Mouse (Mus musculus): ENCODE data around the gene Kank1. TPM values are rescaled to one million over a fixed set of nuclear protein-coding genes. Genes with fewer than 3 reads are reported as not detected.

Kank1 gene
- total and polyA plus RNA-seq, 2 experiments from 2014 or later, result 13.5 to 23.3 TPM

DNA sequence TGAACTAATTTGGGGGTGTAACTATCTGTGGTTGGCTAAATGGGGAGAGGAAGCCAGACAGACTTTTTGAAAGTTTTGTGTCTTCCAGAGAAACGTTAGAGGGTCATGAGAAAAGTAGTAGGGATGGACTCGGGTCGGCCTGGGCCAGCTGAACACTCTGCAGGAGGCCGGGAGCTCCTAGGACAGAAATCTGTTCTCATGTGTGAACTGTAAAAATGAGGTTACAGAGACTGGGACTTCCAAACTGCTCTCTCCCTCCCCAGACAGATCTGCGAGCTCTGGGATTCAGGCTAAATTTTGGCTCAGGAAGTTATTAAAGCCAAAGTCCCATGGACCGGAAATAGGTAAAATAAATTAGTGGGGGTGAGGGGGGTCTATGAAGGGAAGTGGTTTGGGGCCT, 198.0 kb downstream of the Kank1 start:
- no peak for DNase-seq (ENCODE audit: low spot score)
- TF ChIP-seq CTCF (IDR thresholded peaks at IDR 0.05; ENCODE audit: low read depth), result no peak
- no peak overlapping the region for H3K4me3 ChIP-seq (ENCODE audit: low read length)
- no peaks in the 10 kb centered on the region for H3K27me3 ChIP-seq (ENCODE audit: insufficient read depth, low read length)
- H3K9me3 ChIP-seq (ENCODE audit: low read length), result no peaks in the 10 kb centered on the region
- no peak overlapping the region for H3K4me2 ChIP-seq (ENCODE audit: low read depth, low read length)
- WGBS, result 73% methylated on average over 6 of the region's 6 CpGs
- H3K4me1 ChIP-seq (ENCODE audit: insufficient read depth, low read length), result 0 out of 2 replicates have a peak, but pooled peaks cover 9% of the 10 kb centered on the region
- H3K9ac ChIP-seq (replicated peaks; ENCODE audit: low read length), result no peak overlapping the region
- ATAC-seq, result no peak
- H3K27ac ChIP-seq, result no peak overlapping the region
- peaks cover 10% of the 10 kb centered on the region; the same call in 1 of the 2 replicates for H3K36me3 ChIP-seq (ENCODE audit: insufficient read depth, low read length)

DNA sequence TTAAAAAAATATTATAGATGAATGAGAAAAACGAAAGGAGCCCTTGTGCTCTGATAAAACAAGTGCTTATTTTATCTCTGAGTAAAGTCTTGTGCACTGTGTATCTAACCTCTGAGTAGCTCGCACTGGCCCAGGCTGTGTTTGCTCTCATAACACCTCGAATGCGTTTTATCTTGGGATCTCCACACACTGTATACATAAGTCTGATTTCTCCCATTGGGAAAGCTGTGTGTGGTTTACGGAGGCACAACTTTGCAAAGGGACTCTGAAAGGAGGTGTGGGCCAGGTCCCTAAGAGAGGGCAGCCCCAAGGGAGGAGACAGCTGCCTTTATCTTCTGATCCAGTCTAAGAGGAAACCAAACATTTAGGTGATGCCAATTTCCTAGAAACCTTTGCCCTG, 198.6 kb downstream of the Kank1 start:
- H3K4me3 ChIP-seq (ENCODE audit: low read length), result no peak overlapping the region
- H3K9ac ChIP-seq (replicated peaks; ENCODE audit: low read length), result no peak overlapping the region
- no peak overlapping the region for H3K4me2 ChIP-seq (ENCODE audit: low read depth, low read length)
- no peaks in the 10 kb centered on the region for H3K9me3 ChIP-seq (ENCODE audit: low read length)
- 87% methylated on average over 5 of the region's 5 CpGs for WGBS
- H3K27me3 ChIP-seq (ENCODE audit: insufficient read depth, low read length), result no peaks in the 10 kb centered on the region
- no peak overlapping the region for H3K27ac ChIP-seq
- H3K4me1 ChIP-seq (ENCODE audit: insufficient read depth, low read length), result 0 out of 2 replicates have a peak, but pooled peaks cover 9% of the 10 kb centered on the region
- H3K36me3 ChIP-seq (ENCODE audit: insufficient read depth, low read length), result peaks cover 6% of the 10 kb centered on the region; the same call in 1 of the 2 replicates
- no peak for DNase-seq (ENCODE audit: low spot score)
- no peak for TF ChIP-seq CTCF (IDR thresholded peaks at IDR 0.05; ENCODE audit: low read depth)
- no peak for ATAC-seq

DNA sequence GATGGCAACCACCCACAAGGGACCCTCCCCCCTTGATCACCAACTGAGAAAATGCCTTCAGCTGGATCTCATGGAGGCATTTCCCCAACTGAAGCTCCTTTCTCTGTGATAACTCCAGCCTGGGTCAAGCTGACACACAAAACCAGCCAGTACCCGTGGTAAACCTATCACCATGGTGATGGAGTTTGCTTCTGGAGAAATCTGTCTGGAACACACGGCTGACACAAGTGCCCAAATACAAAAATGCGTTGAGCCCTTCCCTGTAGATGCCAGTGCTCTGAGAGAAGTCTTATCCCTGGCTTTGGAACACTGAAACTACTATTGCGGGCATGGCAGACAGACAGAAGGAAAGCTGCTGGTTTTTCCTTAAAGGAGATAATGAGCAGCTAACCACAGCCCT, 199.4 kb downstream of the Kank1 start:
- Histone ChIP-seq H3K9ac (replicated peaks; ENCODE audit: low read length) (no peak overlapping the region), H3K4me2 (ENCODE audit: low read depth, low read length) (no peak overlapping the region), H3K4me3 (ENCODE audit: low read length) (no peak overlapping the region), H3K27me3 (ENCODE audit: insufficient read depth, low read length) (no peaks in the 10 kb centered on the region), H3K4me1 (ENCODE audit: insufficient read depth, low read length) (0 out of 2 replicates have a peak, but pooled peaks cover 9% of the 10 kb centered on the region), H3K27ac (peak overlapping the region; percentile 38), H3K36me3 (ENCODE audit: insufficient read depth, low read length) (no peaks in the 10 kb centered on the region), H3K9me3 (ENCODE audit: low read length) (no peaks in the 10 kb centered on the region)
- TF ChIP-seq CTCF (IDR thresholded peaks at IDR 0.05; ENCODE audit: low read depth), result no peak
- DNase-seq (ENCODE audit: low spot score), result peak; percentile 51
- peak; percentile 78 for ATAC-seq
- 33% methylated on average over 4 of the region's 4 CpGs for WGBS

DNA sequence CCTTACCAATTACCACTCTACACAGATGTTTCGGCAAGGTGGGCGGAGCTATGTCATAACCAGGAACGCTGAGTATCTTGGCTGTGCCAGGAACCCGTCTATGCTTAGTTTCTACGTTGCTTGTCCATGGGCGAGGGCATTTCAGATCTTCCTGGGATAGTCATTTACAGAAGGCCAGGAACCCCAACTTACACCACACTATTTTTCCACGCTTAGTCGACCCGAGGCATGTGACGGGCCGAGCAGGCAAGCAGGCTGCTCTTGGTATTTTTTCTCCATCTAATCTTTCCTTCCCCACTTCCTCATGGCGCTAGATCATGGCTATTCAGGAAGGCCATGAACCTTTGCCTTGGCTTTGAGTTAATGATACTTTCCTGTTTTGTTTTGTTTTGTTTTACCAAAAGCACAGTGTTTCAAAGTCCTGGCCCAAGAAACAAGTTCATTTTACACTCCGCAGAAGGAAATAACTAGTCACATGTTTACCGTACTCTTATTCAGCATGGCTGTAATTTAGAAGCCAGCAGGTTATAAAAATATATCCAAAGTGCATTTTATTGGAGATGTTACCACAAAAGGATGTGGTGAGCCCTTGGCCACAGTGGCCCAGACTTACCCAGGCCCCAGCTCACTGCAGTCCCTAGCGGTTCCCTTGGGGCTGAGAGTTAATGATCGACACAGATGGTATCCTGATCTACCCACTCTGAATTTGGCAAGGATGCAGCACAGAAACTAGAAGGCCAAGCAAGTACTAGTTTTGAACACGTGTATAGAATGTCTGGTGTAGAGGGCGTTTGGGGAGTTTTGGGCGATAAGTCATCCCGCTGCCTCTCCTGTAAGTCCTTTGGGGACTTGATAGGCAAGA, 200.2 kb downstream of the Kank1 start:
- DNase-seq (ENCODE audit: low spot score) (peak; percentile 36), ATAC-seq (no peak)
- H3K9ac ChIP-seq (replicated peaks; ENCODE audit: low read length), result no peak overlapping the region
- H3K9me3 ChIP-seq (ENCODE audit: low read length), result no peaks in the 10 kb centered on the region
- H3K4me3 ChIP-seq (ENCODE audit: low read length), result no peak overlapping the region
- no peak overlapping the region for H3K4me2 ChIP-seq (ENCODE audit: low read depth, low read length)
- H3K4me1 ChIP-seq (ENCODE audit: insufficient read depth, low read length), result 0 out of 2 replicates have a peak, but pooled peaks cover 9% of the 10 kb centered on the region
- no peaks in the 10 kb centered on the region for H3K36me3 ChIP-seq (ENCODE audit: insufficient read depth, low read length)
- H3K27ac ChIP-seq, result peak overlapping the region; percentile 38; the same call in 1 of the 2 replicates
- 84% methylated on average over 20 of the region's 20 CpGs for WGBS
- TF ChIP-seq CTCF (IDR thresholded peaks at IDR 0.05; ENCODE audit: low read depth), result no peak
- H3K27me3 ChIP-seq (ENCODE audit: insufficient read depth, low read length), result no peaks in the 10 kb centered on the region

DNA sequence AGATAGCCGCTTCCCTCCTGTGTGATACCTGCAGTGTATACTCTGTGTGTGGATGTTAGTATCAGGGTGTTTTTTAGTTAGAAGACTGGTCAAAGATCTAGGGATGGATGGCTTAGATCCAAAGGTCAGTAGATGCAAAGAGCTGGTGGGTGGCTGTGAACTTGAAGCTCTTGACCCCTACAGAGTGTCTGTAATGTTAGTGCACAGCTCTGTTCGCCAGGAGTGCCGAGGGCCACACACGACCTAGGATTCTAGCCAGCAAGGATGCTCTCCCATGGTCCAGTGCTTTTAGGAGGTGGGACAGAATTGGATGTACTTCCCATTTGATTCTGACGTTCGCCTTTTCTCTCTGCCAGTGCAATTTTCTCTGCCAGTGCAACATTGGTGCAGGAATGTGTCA, 201.5 kb downstream of the Kank1 start:
- no peak overlapping the region for H3K9ac ChIP-seq (replicated peaks; ENCODE audit: low read length)
- DNase-seq (ENCODE audit: low spot score) (no peak), ATAC-seq (no peak)
- H3K9me3 ChIP-seq (ENCODE audit: low read length), result no peaks in the 10 kb centered on the region
- H3K4me1 ChIP-seq (ENCODE audit: insufficient read depth, low read length), result 0 out of 2 replicates have a peak, but pooled peaks cover 9% of the 10 kb centered on the region
- H3K4me2 ChIP-seq (ENCODE audit: low read depth, low read length), result no peak overlapping the region
- H3K27ac ChIP-seq, result no peak overlapping the region
- no peak overlapping the region for H3K4me3 ChIP-seq (ENCODE audit: low read length)
- 59% methylated on average over 6 of the region's 6 CpGs for WGBS
- H3K36me3 ChIP-seq (ENCODE audit: insufficient read depth, low read length), result no peaks in the 10 kb centered on the region
- H3K27me3 ChIP-seq (ENCODE audit: insufficient read depth, low read length), result no peaks in the 10 kb centered on the region
- no peak for TF ChIP-seq CTCF (IDR thresholded peaks at IDR 0.05; ENCODE audit: low read depth)

DNA sequence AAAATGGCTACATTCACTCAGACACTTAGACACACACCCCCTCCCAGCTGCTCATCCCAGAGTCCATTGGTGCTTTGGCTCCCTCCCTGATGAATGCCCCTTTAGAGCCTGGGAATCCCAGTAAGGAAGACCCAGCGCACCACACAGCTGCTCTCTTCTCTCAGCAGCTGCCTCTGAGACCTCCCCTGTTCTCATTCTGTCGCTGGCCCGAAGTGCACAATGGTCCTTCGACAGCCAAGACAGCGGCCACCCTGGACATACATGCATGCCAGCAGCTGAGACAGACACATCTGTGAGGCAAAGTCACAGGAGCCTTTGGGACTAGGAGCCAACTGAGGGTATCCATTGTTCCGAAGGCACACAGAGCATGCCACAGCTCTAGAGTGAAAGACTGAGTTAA, 203.0 kb downstream of the Kank1 start:
- DNase-seq (ENCODE audit: low spot score) (peak; percentile 47), ATAC-seq (peak; percentile 84)
- H3K36me3 ChIP-seq (ENCODE audit: insufficient read depth, low read length), result no peaks in the 10 kb centered on the region
- peak overlapping the region; percentile 28; the same call in 1 of the 2 replicates for H3K27ac ChIP-seq
- 0 out of 2 replicates have a peak, but pooled peaks cover 9% of the 10 kb centered on the region for H3K4me1 ChIP-seq (ENCODE audit: insufficient read depth, low read length)
- no peak for TF ChIP-seq CTCF (IDR thresholded peaks at IDR 0.05; ENCODE audit: low read depth)
- H3K4me3 ChIP-seq (ENCODE audit: low read length), result no peak overlapping the region
- H3K4me2 ChIP-seq (ENCODE audit: low read depth, low read length), result no peak overlapping the region
- no peaks in the 10 kb centered on the region for H3K27me3 ChIP-seq (ENCODE audit: insufficient read depth, low read length)
- no peak overlapping the region for H3K9ac ChIP-seq (replicated peaks; ENCODE audit: low read length)
- 40% methylated on average over 6 of the region's 6 CpGs for WGBS
- no peaks in the 10 kb centered on the region for H3K9me3 ChIP-seq (ENCODE audit: low read length)

DNA sequence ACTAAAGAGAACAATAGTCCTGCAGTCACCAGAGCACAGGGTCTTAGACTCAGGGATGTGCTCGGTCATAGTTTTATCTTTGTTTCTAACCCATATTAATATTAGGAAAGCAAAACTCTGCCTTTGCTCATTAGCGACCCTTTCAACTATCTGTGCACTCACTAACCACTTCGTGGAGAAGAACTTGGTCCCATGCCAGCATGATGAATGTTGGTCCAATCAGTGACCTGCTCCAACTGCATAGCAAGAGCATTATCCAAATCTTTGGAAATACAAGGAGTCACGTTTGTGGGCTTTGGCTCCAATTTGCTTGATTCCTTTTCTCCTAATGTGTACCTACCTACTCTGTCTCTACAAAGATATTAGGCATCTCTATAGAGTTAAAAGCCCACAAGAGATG, 204.0 kb downstream of the Kank1 start:
- Histone ChIP-seq H3K27ac (no peak overlapping the region; the same call in 1 of the 2 replicates), H3K4me2 (ENCODE audit: low read depth, low read length) (no peak overlapping the region), H3K9me3 (ENCODE audit: low read length) (no peaks in the 10 kb centered on the region), H3K9ac (replicated peaks; ENCODE audit: low read length) (no peak overlapping the region), H3K27me3 (ENCODE audit: insufficient read depth, low read length) (no peaks in the 10 kb centered on the region), H3K4me3 (ENCODE audit: low read length) (no peak overlapping the region), H3K4me1 (ENCODE audit: insufficient read depth, low read length) (0 out of 2 replicates have a peak, but pooled peaks cover 9% of the 10 kb centered on the region), H3K36me3 (ENCODE audit: insufficient read depth, low read length) (no peaks in the 10 kb centered on the region)
- DNase-seq (ENCODE audit: low spot score), result no peak
- 63% methylated on average over 4 of the region's 4 CpGs for WGBS
- no peak for ATAC-seq
- no peak for TF ChIP-seq CTCF (IDR thresholded peaks at IDR 0.05; ENCODE audit: low read depth)

All from hindbrain, postnatal 0 days (tissue).